Mouse (Mus musculus): ENCODE results near the gene Rasl10a. TPM values are rescaled to one million over a fixed set of nuclear protein-coding genes. Genes with fewer than 3 reads are reported as not detected.

The Rasl10a gene
- polyA plus RNA-seq, 1 experiment from 2014 or later = 4.2 TPM

DNA sequence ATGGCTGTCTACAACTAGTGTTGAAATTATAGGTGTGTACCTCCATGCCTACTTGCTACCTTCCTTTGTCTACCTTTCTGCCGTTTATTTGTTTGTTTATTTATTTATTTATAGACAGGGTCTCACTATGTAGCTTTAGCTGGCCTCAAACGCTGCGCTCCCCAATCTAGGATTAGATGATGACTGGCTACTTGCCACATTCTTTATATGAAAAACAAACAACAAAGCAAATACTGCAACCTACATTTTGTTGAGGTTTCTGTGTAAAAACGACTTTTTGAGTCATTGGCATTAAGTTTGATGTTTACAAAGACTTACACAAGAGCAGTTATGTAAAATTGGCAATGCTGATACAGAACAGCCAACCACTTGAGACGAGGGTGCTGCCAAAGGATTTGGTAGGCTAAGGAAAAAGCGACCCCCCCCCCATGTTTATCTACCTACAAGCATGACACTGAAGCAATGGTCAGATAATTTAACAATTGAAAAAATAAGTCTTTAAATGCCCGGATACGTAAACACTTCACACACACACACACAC is 38.6 kb downstream of the Rasl10a start:
- H3K4me1 ChIP-seq = peaks cover 40% of the 10 kb centered on the region
- H3K36me3 ChIP-seq = peaks cover 10% of the 10 kb centered on the region
- no peak overlapping the region for H3K27ac ChIP-seq
- 75% methylated on average over 8 of the region's 8 CpGs for WGBS
- H3K9ac ChIP-seq = peak overlapping the region; percentile 96; the same call in 1 of the 2 replicates
- no peak for ATAC-seq (ENCODE audit: low FRiP score, low read depth)
- H3K27me3 ChIP-seq = no peaks in the 10 kb centered on the region
- H3K4me3 ChIP-seq = peak overlapping the region; percentile 100
- peak overlapping the region; percentile 91 for H3K4me2 ChIP-seq (replicated peaks)
- no peaks in the 10 kb centered on the region for H3K9me3 ChIP-seq

DNA sequence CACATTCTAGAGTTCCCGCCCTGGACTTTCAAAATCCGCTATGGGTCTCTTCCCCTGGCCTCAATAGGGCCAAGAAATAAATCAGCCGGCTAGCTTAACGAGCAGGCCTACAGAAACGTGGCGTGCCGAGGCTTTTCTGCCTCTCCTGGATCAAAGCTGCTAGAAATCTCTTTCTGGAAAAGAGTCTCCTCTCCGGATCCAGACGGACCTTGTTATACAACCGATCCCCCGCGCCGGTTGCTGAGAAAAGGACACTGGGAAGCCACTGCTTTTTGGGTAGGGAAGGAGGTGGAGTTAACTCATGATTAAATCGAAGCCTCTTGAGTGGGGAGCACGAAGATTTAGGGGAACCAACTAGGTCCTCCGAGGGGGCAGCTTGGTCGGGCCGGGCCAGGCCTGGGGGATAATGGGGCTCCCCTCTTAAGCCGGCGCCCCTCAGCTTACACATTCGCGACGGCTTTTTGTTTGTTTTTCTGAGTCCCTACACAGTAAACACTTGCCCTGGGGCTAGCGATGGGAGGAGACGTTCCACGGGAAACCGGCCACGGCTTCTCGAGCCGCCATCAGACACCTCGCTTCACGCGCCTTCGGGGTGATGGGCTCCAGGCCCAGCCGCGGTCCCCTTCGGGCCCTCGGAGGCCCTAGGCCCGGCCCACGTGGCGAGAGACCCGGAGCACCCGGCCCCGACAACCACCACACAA is 40.3 kb downstream of the Rasl10a start:
- Histone ChIP-seq H3K9me3 (no peaks in the 10 kb centered on the region), H3K27me3 (no peaks in the 10 kb centered on the region), H3K9ac (peak overlapping the region; percentile 96), H3K36me3 (peaks cover 3% of the 10 kb centered on the region; the same call in 1 of the 2 replicates), H3K27ac (peak overlapping the region; percentile 96), H3K4me3 (peak overlapping the region; percentile 100), H3K4me2 (replicated peaks) (peak overlapping the region; percentile 91), H3K4me1 (peaks cover 44% of the 10 kb centered on the region)
- ATAC-seq (ENCODE audit: low FRiP score, low read depth) = no peak
- under 1% methylated on average over 44 of the region's 44 CpGs for WGBS

DNA sequence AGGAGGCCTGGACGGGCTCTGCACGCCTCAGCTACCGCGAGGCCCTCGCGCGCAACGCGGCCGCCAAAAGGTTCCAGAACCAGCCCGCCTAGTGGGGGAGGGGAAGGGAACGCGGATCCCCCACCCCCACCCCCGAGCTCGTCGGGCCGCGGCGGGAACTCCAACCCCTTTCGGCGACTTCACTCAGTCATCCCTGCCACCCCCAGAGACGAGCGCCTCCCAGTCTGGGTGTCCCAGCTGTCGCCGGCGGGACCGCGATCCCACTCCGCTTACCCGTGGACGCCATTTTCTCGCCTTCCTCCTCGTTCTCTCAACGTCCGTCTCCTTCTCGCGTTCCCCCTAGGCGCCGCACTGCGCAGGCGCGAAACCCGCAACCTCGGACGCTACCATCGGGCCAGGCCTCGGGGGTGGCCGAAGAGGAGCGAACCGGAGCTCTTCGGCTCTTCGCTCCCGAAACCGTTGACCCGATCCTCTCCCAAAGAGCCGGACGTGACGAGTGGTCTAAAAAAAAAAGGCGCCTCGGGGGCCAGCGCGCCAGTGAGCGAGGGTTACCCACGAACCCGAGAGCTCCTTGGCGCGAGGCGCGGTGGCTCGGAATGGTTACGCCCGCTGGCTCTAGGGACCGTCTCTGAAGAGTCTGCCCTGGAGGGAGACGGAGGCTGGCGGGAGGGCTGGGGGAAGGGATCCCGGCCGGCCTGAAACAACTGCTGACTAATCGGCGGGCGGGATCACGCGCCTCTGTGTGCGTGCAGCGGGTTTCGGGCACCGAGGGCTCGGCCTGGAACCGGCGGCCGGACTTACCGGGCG is 41.0 kb downstream of the Rasl10a start, which contains the start of the genes Rhbdd3 and Ewsr1:
Rhbdd3 (plus strand) TSS at position 191 of the 807 bp plus-strand sequence.
Ewsr1 (minus strand) TSS at position 531 of the 807 bp plus-strand sequence.
- Histone ChIP-seq H3K27me3 (no peaks in the 10 kb centered on the region), H3K27ac (peak within 1 kb of the TSS; percentile 96), H3K4me1 (peaks cover 43% of the 10 kb centered on the region), H3K4me2 (replicated peaks) (peak within 1 kb of the TSS; percentile 91), H3K36me3 (peaks cover 11% of the 10 kb centered on the region; the same call in 1 of the 2 replicates), H3K9me3 (no peaks in the 10 kb centered on the region), H3K4me3 (peak within 1 kb of the TSS; percentile 100), H3K9ac (peak within 1 kb of the TSS; percentile 96)
- peak; percentile 91 for ATAC-seq (ENCODE audit: low FRiP score, low read depth)
- WGBS = under 1% methylated on average over 92 of the region's 92 CpGs

DNA sequence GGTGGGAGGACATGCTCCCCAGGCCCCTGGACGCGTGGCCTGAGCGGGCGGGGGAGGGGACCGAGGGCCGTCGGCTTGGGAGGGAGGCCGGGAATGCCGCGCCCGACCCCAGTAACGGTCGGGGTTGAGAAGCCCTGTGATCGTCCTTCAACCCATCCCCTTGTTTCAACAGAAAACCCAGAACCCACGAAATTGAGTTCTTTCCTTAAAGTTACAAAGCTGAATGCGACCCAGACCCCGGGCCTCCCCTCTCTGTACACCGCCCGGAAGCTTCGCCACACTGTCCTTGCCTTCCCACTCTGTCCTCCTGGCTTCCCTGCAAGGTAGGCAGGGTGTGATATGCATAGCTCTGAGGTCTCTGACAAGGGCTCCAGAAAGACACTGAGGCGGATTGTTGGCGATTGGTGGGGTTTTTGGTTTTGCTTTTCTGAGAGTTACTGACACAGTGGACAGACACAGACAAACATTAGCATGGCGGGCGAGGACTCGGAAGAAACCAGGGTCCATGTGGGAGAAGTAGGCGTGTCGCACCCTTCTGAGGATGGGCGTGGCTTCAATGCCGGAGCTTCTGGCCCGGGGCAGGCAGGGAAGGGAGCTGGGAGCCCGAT is 41.8 kb downstream of the Rasl10a start:
- Histone ChIP-seq H3K9ac (peak overlapping the region; percentile 96), H3K27me3 (no peaks in the 10 kb centered on the region), H3K4me2 (replicated peaks) (peak overlapping the region; percentile 75), H3K4me1 (peaks cover 39% of the 10 kb centered on the region), H3K36me3 (peaks cover 18% of the 10 kb centered on the region; the same call in 1 of the 2 replicates), H3K9me3 (no peaks in the 10 kb centered on the region), H3K4me3 (peak overlapping the region; percentile 100), H3K27ac (peak overlapping the region; percentile 96)
- ATAC-seq (ENCODE audit: low FRiP score, low read depth) = peak; percentile 70
- WGBS = 0% methylated on average over 31 of the region's 31 CpGs

DNA sequence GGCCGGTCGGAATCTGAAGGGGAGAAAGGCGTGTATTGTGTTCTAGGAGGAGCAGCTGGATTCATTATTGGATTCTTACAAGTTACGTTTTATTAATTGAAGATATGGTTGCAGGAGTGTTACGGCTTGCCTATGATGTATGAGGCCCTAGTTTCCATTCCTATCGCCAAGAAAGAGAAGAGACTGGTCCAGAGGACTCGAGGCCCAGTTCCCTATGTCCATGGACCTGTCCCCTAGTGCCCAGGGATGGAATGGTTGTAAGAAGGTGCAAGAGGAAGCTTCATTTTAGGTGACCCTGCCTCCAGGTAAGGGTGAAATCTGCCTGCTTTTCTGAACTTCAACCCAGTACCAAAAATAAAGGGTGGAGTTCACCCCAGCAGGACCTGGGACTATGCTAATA is 42.4 kb downstream of the Rasl10a start:
- Histone ChIP-seq H3K9ac (peak overlapping the region; percentile 96), H3K9me3 (no peaks in the 10 kb centered on the region), H3K4me2 (replicated peaks) (peak overlapping the region; percentile 75), H3K4me1 (peaks cover 39% of the 10 kb centered on the region), H3K27me3 (no peaks in the 10 kb centered on the region), H3K4me3 (peak overlapping the region; percentile 100), H3K36me3 (peaks cover 24% of the 10 kb centered on the region; the same call in 1 of the 2 replicates), H3K27ac (peak overlapping the region; percentile 96)
- 3% methylated on average over 7 of the region's 7 CpGs for WGBS
- no peak for ATAC-seq (ENCODE audit: low FRiP score, low read depth)

DNA sequence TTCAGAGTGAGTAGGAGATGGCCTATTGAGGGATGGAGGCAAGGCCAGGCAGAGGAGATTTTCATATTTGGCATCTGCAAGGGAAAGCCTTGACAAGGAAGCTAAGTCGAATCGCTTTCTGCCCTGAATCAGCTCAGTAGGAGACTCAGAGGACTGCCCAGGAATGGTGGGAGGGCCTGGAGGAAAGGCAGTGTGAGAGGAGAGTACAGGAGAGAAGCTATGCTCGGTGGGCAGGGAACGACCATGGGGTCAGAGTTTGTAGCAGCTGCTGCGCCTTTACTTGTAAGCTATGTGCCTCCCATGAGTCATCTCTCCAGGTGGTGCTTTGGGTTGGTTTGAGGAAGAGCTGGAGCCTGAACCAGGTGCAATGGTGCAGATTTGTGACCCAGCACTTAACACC is 42.9 kb downstream of the Rasl10a start:
- Histone ChIP-seq H3K36me3 (peaks cover 29% of the 10 kb centered on the region; the same call in 1 of the 2 replicates), H3K27me3 (no peaks in the 10 kb centered on the region), H3K9ac (peak overlapping the region; percentile 96), H3K4me3 (peak overlapping the region; percentile 100), H3K4me1 (peaks cover 38% of the 10 kb centered on the region), H3K4me2 (replicated peaks) (peak overlapping the region; percentile 75), H3K9me3 (no peaks in the 10 kb centered on the region), H3K27ac (no peak overlapping the region)
- ATAC-seq (ENCODE audit: low FRiP score, low read depth) = no peak
- 29% methylated on average over 5 of the region's 5 CpGs for WGBS

DNA sequence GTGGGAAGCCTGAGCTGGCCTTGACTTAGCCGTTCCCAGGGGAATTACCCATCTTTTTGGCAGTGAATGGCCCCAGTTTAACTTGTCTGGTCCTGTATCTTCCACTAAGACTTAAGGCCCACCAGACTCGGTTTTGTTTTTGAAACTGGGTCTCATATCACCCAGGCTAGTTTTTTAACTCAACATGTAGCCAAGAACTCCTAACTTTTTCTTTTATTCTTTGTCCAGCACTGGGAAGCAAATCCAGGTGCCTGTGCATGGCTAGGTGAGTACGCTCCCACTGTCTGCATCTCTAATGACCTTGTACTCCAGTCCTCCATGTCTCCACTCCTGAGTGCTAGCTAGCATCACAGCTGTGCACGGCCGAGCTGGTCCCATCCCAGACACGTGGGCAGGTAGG is 43.7 kb downstream of the Rasl10a start:
- Histone ChIP-seq H3K4me2 (replicated peaks) (peak overlapping the region; percentile 75; the same call in 1 of the 2 replicates), H3K4me3 (no peak overlapping the region), H3K9me3 (no peaks in the 10 kb centered on the region), H3K9ac (no peak overlapping the region), H3K27me3 (no peaks in the 10 kb centered on the region), H3K27ac (no peak overlapping the region), H3K4me1 (peaks cover 30% of the 10 kb centered on the region), H3K36me3 (peaks cover 32% of the 10 kb centered on the region; the same call in 1 of the 2 replicates)
- ATAC-seq (ENCODE audit: low FRiP score, low read depth) = no peak
- 68% methylated on average over 6 of the region's 6 CpGs for WGBS

DNA sequence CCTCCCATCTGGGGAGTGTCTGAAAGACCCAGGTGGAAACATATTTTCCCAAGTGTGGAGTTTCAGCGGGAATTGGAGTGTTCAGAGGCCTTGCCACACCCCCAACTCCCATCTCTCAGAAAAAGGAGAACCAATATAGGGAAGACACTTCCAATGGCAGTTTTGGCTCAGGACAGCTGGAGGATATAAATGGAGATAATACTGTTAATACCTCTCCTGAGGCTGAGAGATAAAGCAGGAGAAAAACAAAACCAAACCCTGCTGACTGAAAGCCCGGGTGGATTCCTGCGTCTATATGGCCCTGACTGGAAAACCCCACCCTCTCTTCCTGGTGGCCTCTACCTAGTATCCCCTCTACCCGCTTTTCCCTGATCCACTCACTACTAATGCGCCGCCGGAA is 44.5 kb downstream of the Rasl10a start:
- no peak for ATAC-seq (ENCODE audit: low FRiP score, low read depth)
- no peaks in the 10 kb centered on the region for H3K27me3 ChIP-seq

DNA sequence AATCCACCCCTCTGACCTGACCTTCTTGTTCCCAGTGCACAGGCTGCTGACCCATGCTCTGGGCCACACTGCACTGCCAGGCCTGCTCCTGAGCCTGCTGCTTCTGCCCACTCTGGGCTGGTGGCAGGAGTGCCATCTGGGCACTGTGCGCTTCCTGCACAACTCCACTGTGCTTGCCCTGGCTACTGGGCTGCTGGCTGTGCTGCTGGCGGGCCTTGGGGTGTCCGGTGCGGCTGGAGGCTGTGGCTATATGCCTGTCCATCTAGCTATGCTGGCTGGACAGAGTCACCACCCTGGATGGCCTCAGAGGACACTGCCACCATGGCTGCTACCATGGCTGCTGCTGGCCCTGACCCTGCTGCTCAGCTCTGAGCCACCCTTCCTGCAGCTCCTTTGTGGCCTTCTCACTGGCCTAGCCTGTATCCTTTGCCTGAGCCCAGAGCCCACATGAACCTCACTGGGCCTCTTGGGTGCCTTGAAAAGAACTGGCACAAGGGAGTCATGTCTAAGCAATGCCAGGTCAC is 46.1 kb downstream of the Rasl10a start:
- H3K36me3 ChIP-seq = peaks cover 32% of the 10 kb centered on the region; the same call in 1 of the 2 replicates
- H3K27ac ChIP-seq = no peak overlapping the region
- H3K9me3 ChIP-seq = no peaks in the 10 kb centered on the region
- no peak overlapping the region for H3K4me2 ChIP-seq (replicated peaks)
- H3K4me3 ChIP-seq = no peak overlapping the region
- WGBS = 97% methylated on average over 4 of the region's 4 CpGs
- H3K4me1 ChIP-seq = peaks cover 19% of the 10 kb centered on the region
- ATAC-seq (ENCODE audit: low FRiP score, low read depth) = no peak
- no peaks in the 10 kb centered on the region for H3K27me3 ChIP-seq
- H3K9ac ChIP-seq = no peak overlapping the region

More for the DNA sequence above, 44.5 kb downstream of the Rasl10a start:
- H3K9ac ChIP-seq = no peak overlapping the region
- H3K4me2 ChIP-seq (replicated peaks) = no peak overlapping the region
- H3K27ac ChIP-seq = no peak overlapping the region
- no peaks in the 10 kb centered on the region for H3K9me3 ChIP-seq
- peaks cover 22% of the 10 kb centered on the region for H3K4me1 ChIP-seq
- H3K36me3 ChIP-seq = peaks cover 32% of the 10 kb centered on the region; the same call in 1 of the 2 replicates
- H3K4me3 ChIP-seq = no peak overlapping the region
- 89% methylated on average over 7 of the region's 7 CpGs for WGBS

DNA sequence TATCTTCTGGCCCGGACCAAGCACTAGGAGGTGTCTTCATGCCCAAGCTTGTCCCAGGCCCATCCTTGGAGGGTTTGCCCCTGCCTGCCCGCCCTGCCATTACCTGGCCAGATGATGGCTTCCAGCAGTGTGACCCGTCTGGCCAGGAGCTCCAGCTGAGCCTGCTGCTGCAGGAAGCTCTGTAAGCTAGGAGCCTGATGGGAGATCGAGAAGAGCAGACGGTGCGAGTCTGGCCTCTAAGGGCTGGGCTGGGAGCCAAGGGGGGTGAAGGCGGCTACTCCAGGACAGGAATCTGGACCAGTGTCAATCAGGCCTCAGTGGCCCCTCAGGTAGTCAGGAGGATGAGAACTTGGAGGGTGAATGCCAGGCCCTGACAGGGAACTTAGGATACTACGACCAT is 51.5 kb downstream of the Rasl10a start:
- H3K36me3 ChIP-seq = peaks cover 17% of the 10 kb centered on the region; the same call in 1 of the 2 replicates
- H3K9me3 ChIP-seq = no peaks in the 10 kb centered on the region
- H3K27ac ChIP-seq = no peak overlapping the region
- H3K27me3 ChIP-seq = no peaks in the 10 kb centered on the region
- no peak overlapping the region for H3K9ac ChIP-seq
- ATAC-seq (ENCODE audit: low FRiP score, low read depth) = no peak
- no peak overlapping the region for H3K4me3 ChIP-seq
- no peak overlapping the region for H3K4me2 ChIP-seq (replicated peaks)
- no peaks in the 10 kb centered on the region for H3K4me1 ChIP-seq
- 53% methylated on average over 8 of the region's 8 CpGs for WGBS
